In genomic region chr5:36553886-36554285, GRCm38 (mm10) we compare ENCODE assay signal across 13 mouse cellular contexts. TPM values are rescaled to one million over a fixed set of nuclear protein-coding genes. Genes with fewer than 3 reads are reported as not detected.
A peak's percentile ranks its signal among the peaks of the same experiment; 100 is the strongest.
DNase-seq lines count a peak whose midpoint lies in the region; ATAC-seq and TF ChIP-seq lines count a peak whose summit lies in the region.
"Had no signal": no experiment of that assay in that cellular context is flagged by ENCODE, and none has a peak within 500 bp of the region (broad histone marks: within the 10 kb centered on the region; RNA-seq: fewer than 3 reads in every experiment).

No protein-coding gene starts in this region.

- no peak for TF ChIP-seq CTCF in kidney, adult 2 months (conservative IDR thresholded peaks at IDR 0.05; ENCODE audit: insufficient read depth, insufficient read length, low read depth, low read length)
- no peak for TF ChIP-seq CTCF in cerebellum, adult 2 months (IDR thresholded peaks at IDR 0.05; ENCODE audit: borderline replicate concordance, insufficient read depth, low read depth, low read length)

- H3K9me3 ChIP-seq in limb, embryonic 15.5 days: no peaks in the 10 kb centered on the region
- no peaks in the 10 kb centered on the region for H3K9me3 ChIP-seq in hindbrain, embryonic 13.5 days
- H3K9me3 ChIP-seq: embryonic facial prominence, embryonic 12.5 days; liver, embryonic 15.5 days had no signal

- no peak overlapping the region for H3K9ac ChIP-seq in limb, embryonic 15.5 days
- H3K9ac ChIP-seq in hindbrain, embryonic 13.5 days: no peak overlapping the region
- H3K9ac ChIP-seq: embryonic facial prominence, embryonic 12.5 days; liver, embryonic 15.5 days had no signal

- H3K4me3 ChIP-seq in kidney, adult 2 months (ENCODE audit: insufficient read depth, low read depth, low read length): no peak overlapping the region
- no peak overlapping the region for H3K4me3 ChIP-seq in limb, embryonic 15.5 days
- no peak overlapping the region for H3K4me3 ChIP-seq in cerebellum, adult 2 months (replicated peaks; ENCODE audit: insufficient read depth, low read depth, low read length)
- H3K4me3 ChIP-seq in hindbrain, embryonic 13.5 days: no peak overlapping the region
- H3K4me3 ChIP-seq: embryonic facial prominence, embryonic 12.5 days; liver, embryonic 15.5 days had no signal

- H3K4me2 ChIP-seq in limb, embryonic 15.5 days: no peak overlapping the region
- H3K4me2 ChIP-seq in hindbrain, embryonic 13.5 days: no peak overlapping the region
- H3K4me2 ChIP-seq: embryonic facial prominence, embryonic 12.5 days; liver, embryonic 15.5 days had no signal

- ATAC-seq in limb, embryonic 15.5 days (ENCODE audit: insufficient number of reproducible peaks, low FRiP score, low TSS enrichment, low read depth): no peak
- no peak for ATAC-seq in hindbrain, embryonic 13.5 days (ENCODE audit: low FRiP score)
- ATAC-seq: hindbrain, postnatal 0 days had no signal

- peak overlapping the region; percentile 37 for H3K27ac ChIP-seq in kidney, adult 2 months (ENCODE audit: insufficient read depth, low read depth, low read length)
- 0 out of 2 replicates have a peak overlapping the region, but pooled peaks have one; percentile 38 for H3K27ac ChIP-seq in limb, embryonic 15.5 days
- H3K27ac ChIP-seq in cerebellum, adult 2 months (ENCODE audit: insufficient read depth, low read length): no peak overlapping the region
- H3K27ac ChIP-seq in hindbrain, embryonic 13.5 days: no peak overlapping the region
- H3K27ac ChIP-seq: embryonic facial prominence, embryonic 12.5 days; hindbrain, postnatal 0 days; liver, embryonic 15.5 days had no signal

- H3K27me3 ChIP-seq in kidney, adult 2 months (replicated peaks; ENCODE audit: control insufficient read depth, insufficient read depth, low read length): no peaks in the 10 kb centered on the region
- H3K27me3 ChIP-seq in limb, embryonic 15.5 days: no peaks in the 10 kb centered on the region
- H3K27me3 ChIP-seq in cerebellum, adult 2 months (ENCODE audit: control insufficient read depth, insufficient read depth, low read length): no peaks in the 10 kb centered on the region
- no peaks in the 10 kb centered on the region for H3K27me3 ChIP-seq in hindbrain, embryonic 13.5 days
- H3K27me3 ChIP-seq: embryonic facial prominence, embryonic 12.5 days; liver, embryonic 15.5 days had no signal

- no peak for TF ChIP-seq POLR2A in kidney, adult 2 months (IDR thresholded peaks at IDR 0.05; ENCODE audit: low read depth, low read length)
- TF ChIP-seq POLR2A in cerebellum, adult 2 months (IDR thresholded peaks at IDR 0.05; ENCODE audit: borderline replicate concordance, insufficient read depth, low read length): no peak

- H3K36me3 ChIP-seq in kidney, adult 2 months (ENCODE audit: control insufficient read depth, insufficient read depth, low read length): no peaks in the 10 kb centered on the region
- no peaks in the 10 kb centered on the region for H3K36me3 ChIP-seq in limb, embryonic 15.5 days
- no peaks in the 10 kb centered on the region for H3K36me3 ChIP-seq in hindbrain, embryonic 13.5 days
- H3K36me3 ChIP-seq: embryonic facial prominence, embryonic 12.5 days; liver, embryonic 15.5 days had no signal

- WGBS in kidney, adult 2 months: 49% methylated on average over 4 of the region's 4 CpGs
- WGBS in limb, embryonic 15.5 days: 66% methylated on average over 4 of the region's 4 CpGs
- WGBS in cerebellum, adult 2 months: 93% methylated on average over 4 of the region's 4 CpGs
- 84% methylated on average over 4 of the region's 4 CpGs for WGBS in hindbrain, embryonic 13.5 days

- H3K4me1 ChIP-seq in kidney, adult 2 months (ENCODE audit: control insufficient read depth, insufficient read depth, low read length): peaks cover 46% of the 10 kb centered on the region
- H3K4me1 ChIP-seq in limb, embryonic 15.5 days: peaks cover 20% of the 10 kb centered on the region; the same call in 1 of the 2 replicates
- H3K4me1 ChIP-seq in cerebellum, adult 2 months (ENCODE audit: control insufficient read depth, insufficient read depth, low read length): peaks cover 3% of the 10 kb centered on the region; the same call in 1 of the 2 replicates
- H3K4me1 ChIP-seq in hindbrain, embryonic 13.5 days (replicated peaks): peaks cover 12% of the 10 kb centered on the region

- DNase-seq in kidney, adult 2 months: no peak
- no peak for DNase-seq in kidney, postnatal 36 days
- DNase-seq in T-cell, adult 2 months (ENCODE audit: low spot score): peak; percentile 65
- peak; percentile 59 to 61 for DNase-seq in thymus, postnatal 10 days (ENCODE audit: low spot score in 2 of 2)
- no peak for DNase-seq in cerebellum, adult 2 months
- DNase-seq in kidney, postnatal 10 days: no peak
- DNase-seq: midbrain, embryonic 14.5 days; retina, postnatal 1 day had no signal

RNA-seq across cellular contexts. Expression of gene Tbc1d14, which starts 39.2 kb away (rescaled TPM):
- 45.2 and 50.0 TPM in 2 replicates for polyA plus RNA-seq in kidney, adult 2 months (2012; rRNA removed)
- 38.2 and 40.1 TPM in 2 replicates for polyA plus RNA-seq in limb, embryonic 15.5 days (2015; fragmentation: Nextera tagmentation; extraction: Ambion mirVana)
- polyA plus RNA-seq in cerebellum, adult 2 months (2012; rRNA removed): 53.2 and 55.1 TPM in 2 replicates
- polyA plus RNA-seq in hindbrain, embryonic 13.5 days (2015; fragmentation: Nextera tagmentation; extraction: Ambion mirVana): 68.1 and 70.1 TPM in 2 replicates

Comparison
In these comparisons a context has a peak if more than half of its experiments do, and no peak if none do; other contexts are left out.
1. DNase-seq: peak in T-cell, adult 2 months (single experiment) and thymus, postnatal 10 days (2 of 2); none in kidney, adult 2 months (single experiment), kidney, postnatal 36 days (0 of 2), cerebellum, adult 2 months (0 of 2) and kidney, postnatal 10 days (single experiment).
2. H3K27ac ChIP-seq: peak in kidney, adult 2 months (single experiment) and limb, embryonic 15.5 days (single experiment); none in cerebellum, adult 2 months (single experiment) and hindbrain, embryonic 13.5 days (single experiment).